Mouse (Mus musculus): ENCODE results near the gene Spast. TPM values are rescaled to one million over a fixed set of nuclear protein-coding genes. Genes with fewer than 3 reads are reported as not detected.

The Spast gene
- polyA plus RNA-seq, 1 experiment from 2014 or later: 27.5 TPM

- Histone ChIP-seq H3K4me2 (replicated peaks) (no peak overlapping the region), H3K27ac (no peak overlapping the region), H3K36me3 (peaks cover 68% of the 10 kb centered on the region), H3K4me1 (replicated peaks) (no peaks in the 10 kb centered on the region), H3K4me3 (replicated peaks) (no peak overlapping the region), H3K9me3 (no peaks in the 10 kb centered on the region), H3K9ac (replicated peaks) (no peak overlapping the region), H3K27me3 (no peaks in the 10 kb centered on the region)
- 91% methylated on average over 8 of the region's 8 CpGs for WGBS
- no peak for ATAC-seq
These were observed 67.7 kb downstream of the Spast start for GRCm38 (mm10) chr17:74406487-74406886.

GRCm38 (mm10) chr17:74409722-74410121, 70.9 kb downstream of the Spast start:
- Histone ChIP-seq H3K9me3 (no peaks in the 10 kb centered on the region), H3K4me3 (replicated peaks) (no peak overlapping the region), H3K4me1 (replicated peaks) (no peaks in the 10 kb centered on the region), H3K4me2 (replicated peaks) (no peak overlapping the region), H3K27me3 (no peaks in the 10 kb centered on the region), H3K9ac (replicated peaks) (no peak overlapping the region), H3K36me3 (peaks cover 69% of the 10 kb centered on the region), H3K27ac (no peak overlapping the region)
- 60% methylated on average over 4 of the region's 4 CpGs for whole genome bisulfite sequencing
- no peak for ATAC-seq

- Histone ChIP-seq H3K9me3 (no peaks in the 10 kb centered on the region), H3K36me3 (peaks cover 75% of the 10 kb centered on the region)
- 92% methylated on average over 8 of the region's 8 CpGs for WGBS
These were observed 74.5 kb downstream of the Spast start for GRCm38 (mm10) chr17:74413324-74413723.

GRCm38 (mm10) chr17:74414671-74415070, 75.9 kb downstream of the Spast start:
- no peaks in the 10 kb centered on the region for H3K27me3 ChIP-seq
- H3K4me3 ChIP-seq (replicated peaks): no peak overlapping the region
- H3K9ac ChIP-seq (replicated peaks): no peak overlapping the region
- peaks cover 84% of the 10 kb centered on the region for H3K36me3 ChIP-seq
- no peak overlapping the region for H3K27ac ChIP-seq
- WGBS: 77% methylated on average over 1 of the region's 1 CpGs
- H3K9me3 ChIP-seq: no peaks in the 10 kb centered on the region
- ATAC-seq: no peak
- no peaks in the 10 kb centered on the region for H3K4me1 ChIP-seq (replicated peaks)
- H3K4me2 ChIP-seq (replicated peaks): no peak overlapping the region

More at GRCm38 (mm10) chr17:74413324-74413723, 74.5 kb downstream of the Spast start:
- H3K4me2 ChIP-seq (replicated peaks): no peak overlapping the region
- no peaks in the 10 kb centered on the region for H3K27me3 ChIP-seq
- no peaks in the 10 kb centered on the region for H3K4me1 ChIP-seq (replicated peaks)
- no peak for ATAC-seq
- no peak overlapping the region for H3K9ac ChIP-seq (replicated peaks)
- H3K4me3 ChIP-seq (replicated peaks): no peak overlapping the region
- no peak overlapping the region for H3K27ac ChIP-seq

- peaks cover 81% of the 10 kb centered on the region for H3K36me3 ChIP-seq
These were observed 78.1 kb downstream of the Spast start for GRCm38 (mm10) chr17:74416841-74417360.

GRCm38 (mm10) chr17:74418171-74418570, 79.4 kb downstream of the Spast start:
- H3K4me2 ChIP-seq (replicated peaks): no peak overlapping the region
- WGBS: 43% methylated on average over 4 of the region's 4 CpGs
- no peaks in the 10 kb centered on the region for H3K27me3 ChIP-seq
- no peak overlapping the region for H3K4me3 ChIP-seq (replicated peaks)
- H3K36me3 ChIP-seq: peaks cover 81% of the 10 kb centered on the region
- H3K27ac ChIP-seq: no peak overlapping the region
- no peaks in the 10 kb centered on the region for H3K4me1 ChIP-seq (replicated peaks)
- H3K9ac ChIP-seq (replicated peaks): no peak overlapping the region
- H3K9me3 ChIP-seq: no peaks in the 10 kb centered on the region
- no peak for ATAC-seq

More at GRCm38 (mm10) chr17:74416841-74417360, 78.1 kb downstream of the Spast start:
- Histone ChIP-seq H3K27me3 (no peaks in the 10 kb centered on the region), H3K9ac (replicated peaks) (no peak overlapping the region), H3K9me3 (no peaks in the 10 kb centered on the region), H3K4me1 (replicated peaks) (no peaks in the 10 kb centered on the region), H3K27ac (no peak overlapping the region), H3K4me3 (replicated peaks) (no peak overlapping the region), H3K4me2 (replicated peaks) (no peak overlapping the region)
- ATAC-seq: no peak
- WGBS: 95% methylated on average over 8 of the region's 8 CpGs

GRCm38 (mm10) chr17:74420656-74421055, 81.9 kb downstream of the Spast start:
- ATAC-seq: no peak
- H3K9me3 ChIP-seq: no peaks in the 10 kb centered on the region
- no peaks in the 10 kb centered on the region for H3K4me1 ChIP-seq (replicated peaks)
- H3K9ac ChIP-seq (replicated peaks): no peak overlapping the region
- H3K4me2 ChIP-seq (replicated peaks): no peak overlapping the region
- no peak overlapping the region for H3K27ac ChIP-seq
- H3K36me3 ChIP-seq: peaks cover 76% of the 10 kb centered on the region
- no peak overlapping the region for H3K4me3 ChIP-seq (replicated peaks)
- no peaks in the 10 kb centered on the region for H3K27me3 ChIP-seq
- WGBS: 48% methylated on average over 2 of the region's 2 CpGs

GRCm38 (mm10) chr17:74424401-74425005, 85.7 kb downstream of the Spast start:
- Histone ChIP-seq H3K27ac (peak overlapping the region; percentile 2; the same call in 1 of the 2 replicates), H3K9me3 (no peaks in the 10 kb centered on the region), H3K4me1 (replicated peaks) (no peaks in the 10 kb centered on the region), H3K4me2 (replicated peaks) (no peak overlapping the region), H3K36me3 (peaks cover 76% of the 10 kb centered on the region), H3K9ac (replicated peaks) (no peak overlapping the region), H3K27me3 (no peaks in the 10 kb centered on the region), H3K4me3 (replicated peaks) (no peak overlapping the region)
- ATAC-seq: peak; percentile 71
- 57% methylated on average over 12 of the region's 12 CpGs for WGBS

- Histone ChIP-seq H3K4me1 (replicated peaks) (no peaks in the 10 kb centered on the region), H3K4me2 (replicated peaks) (no peak overlapping the region), H3K9me3 (no peaks in the 10 kb centered on the region), H3K36me3 (peaks cover 32% of the 10 kb centered on the region), H3K27ac (no peak overlapping the region), H3K9ac (replicated peaks) (no peak overlapping the region), H3K27me3 (no peaks in the 10 kb centered on the region), H3K4me3 (replicated peaks) (no peak overlapping the region)
- ATAC-seq: no peak
- WGBS: 88% methylated on average over 8 of the region's 8 CpGs
These were observed 91.3 kb downstream of the Spast start for GRCm38 (mm10) chr17:74430074-74430473.

GRCm38 (mm10) chr17:74431481-74431880, 92.7 kb downstream of the Spast start:
- Histone ChIP-seq H3K9me3 (no peaks in the 10 kb centered on the region), H3K27me3 (no peaks in the 10 kb centered on the region), H3K36me3 (peaks cover 24% of the 10 kb centered on the region), H3K9ac (replicated peaks) (no peak overlapping the region), H3K27ac (no peak overlapping the region), H3K4me2 (replicated peaks) (no peak overlapping the region), H3K4me1 (replicated peaks) (no peaks in the 10 kb centered on the region), H3K4me3 (replicated peaks) (no peak overlapping the region)
- no peak for ATAC-seq
- WGBS: 71% methylated on average over 13 of the region's 13 CpGs

- Histone ChIP-seq H3K36me3 (peaks cover 13% of the 10 kb centered on the region), H3K4me2 (replicated peaks) (no peak overlapping the region), H3K27ac (no peak overlapping the region), H3K4me3 (replicated peaks) (no peak overlapping the region), H3K27me3 (no peaks in the 10 kb centered on the region), H3K4me1 (replicated peaks) (no peaks in the 10 kb centered on the region), H3K9ac (replicated peaks) (no peak overlapping the region), H3K9me3 (no peaks in the 10 kb centered on the region)
- no peak for ATAC-seq
- 90% methylated on average over 5 of the region's 5 CpGs for WGBS
These were observed 93.8 kb downstream of the Spast start for GRCm38 (mm10) chr17:74432631-74433030.

GRCm38 (mm10) chr17:74437762-74438161, 99.0 kb downstream of the Spast start:
- WGBS: 90% methylated on average over 9 of the region's 9 CpGs

GRCm38 (mm10) chr17:74440486-74440885, 101.7 kb downstream of the Spast start:
- Histone ChIP-seq H3K9me3 (no peaks in the 10 kb centered on the region), H3K4me3 (replicated peaks) (no peak overlapping the region), H3K9ac (replicated peaks) (no peak overlapping the region), H3K36me3 (no peaks in the 10 kb centered on the region), H3K4me1 (replicated peaks) (no peaks in the 10 kb centered on the region), H3K4me2 (replicated peaks) (no peak overlapping the region), H3K27me3 (no peaks in the 10 kb centered on the region), H3K27ac (no peak overlapping the region)
- ATAC-seq: no peak
- 90% methylated on average over 5 of the region's 5 CpGs for WGBS

More at GRCm38 (mm10) chr17:74437762-74438161, 99.0 kb downstream of the Spast start:
- Histone ChIP-seq H3K4me3 (replicated peaks) (no peak overlapping the region), H3K9ac (replicated peaks) (no peak overlapping the region), H3K36me3 (no peaks in the 10 kb centered on the region), H3K9me3 (no peaks in the 10 kb centered on the region), H3K4me2 (replicated peaks) (no peak overlapping the region), H3K4me1 (replicated peaks) (no peaks in the 10 kb centered on the region), H3K27me3 (no peaks in the 10 kb centered on the region), H3K27ac (no peak overlapping the region)
- ATAC-seq: no peak

All from midbrain, embryonic 13.5 days (tissue).